Mouse (Mus musculus): ENCODE measurements around the gene Nup62.

Nup62 gene

GRCm38 (mm10) chr7:44815721-44816469 is at the start of gene Nup62, which contains the start of gene Il4i1:
Gene Nup62 (plus strand): TSS chr7:44816088.
Gene Il4i1 (plus strand): TSS chr7:44816387.
- CTCF ChIA-PET, result interaction anchor here (0.5 to 3.4 kb wide), 26 partner anchors 8 to 895 kb away, joined by 3 to 28 read pairs (median 3); partner anchors contain the start of genes Emc10 (in 1 of the 4), Fam71e1 (in 1 of the 4), Fuz (in 1 of the 4) and Rras (in 1 of the 4)
- POLR2A ChIA-PET, result interaction anchor here (0.5 to 43.6 kb wide), 199 partner anchors 8 to 1350 kb away, joined by 3 to 2007 read pairs (median 4); partner anchors contain the start of genes Akt1s1 (in 3 of the 4), Ap2a1 (in 3 of the 4), Emc10 (in 3 of the 4) and Fam71e1 (in 3 of the 4)

- ChIA-PET POLR2A (interaction anchor here in 2 of 4 experiments (0.9 to 2.8 kb wide), 3 partner anchors 48 to 51 kb away, joined by 3 to 11 read pairs (median 4); partner anchors contain the start of genes Il4i1 (in 2 of the 2), Nup62 (in 2 of the 2) and Atf5 (in 1 of the 2)), CTCF (no interaction called here)
Observed at GRCm38 (mm10) chr7:44768129-44768528, 47.8 kb upstream of the Nup62 start.

DNA sequence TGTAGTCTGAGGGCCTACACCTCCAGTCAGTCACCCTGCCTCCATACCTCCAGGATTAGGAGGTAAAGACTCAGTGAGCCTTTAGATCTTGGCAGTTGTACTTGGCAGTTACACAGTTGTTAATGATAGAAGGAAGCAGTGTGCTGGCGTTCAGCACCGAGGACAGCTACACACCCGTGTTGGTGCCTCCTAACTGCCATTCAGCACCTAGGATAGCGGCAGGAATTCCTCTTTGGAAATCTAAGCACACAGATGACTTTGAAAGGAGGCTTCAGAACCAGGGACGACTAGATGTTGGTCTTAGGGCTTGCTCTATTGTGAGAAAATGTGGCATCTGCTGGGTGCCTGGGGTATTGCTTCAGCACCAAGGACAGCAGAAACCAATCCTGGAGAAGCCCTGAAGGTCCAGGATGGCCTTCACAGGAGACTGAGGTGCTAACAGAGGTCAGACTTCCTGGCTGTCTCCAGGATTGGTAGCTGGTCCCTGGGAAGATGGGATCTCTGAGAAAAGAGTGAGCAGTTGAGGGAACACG is 45.8 kb upstream of the Nup62 start:
- CTCF ChIA-PET, result interaction anchor here (0.5 to 1.3 kb wide), 5 partner anchors 25 to 45 kb away, joined by 3 to 4 read pairs (median 3); partner anchors contain the start of genes Il4i1 (in 1 of the 4) and Nup62 (in 1 of the 4)
- POLR2A ChIA-PET, result interaction anchor here in 3 of 4 experiments (0.6 to 2.2 kb wide), 7 partner anchors 18 to 67 kb away, joined by 3 to 10 read pairs (median 4); partner anchors contain the start of genes Atf5 (in 2 of the 3), Il4i1 (in 2 of the 3) and Nup62 (in 2 of the 3)

- ChIA-PET CTCF (no interaction called here), POLR2A (interaction anchor here in 1 of 4 experiments (0.9 to 1.3 kb wide), 2 partner anchors 43 to 46 kb away, joined by 3 read pairs; partner anchors contain the start of genes Il4i1 and Nup62)
Observed at GRCm38 (mm10) chr7:44772591-44773204, 43.2 kb upstream of the Nup62 start.

DNA sequence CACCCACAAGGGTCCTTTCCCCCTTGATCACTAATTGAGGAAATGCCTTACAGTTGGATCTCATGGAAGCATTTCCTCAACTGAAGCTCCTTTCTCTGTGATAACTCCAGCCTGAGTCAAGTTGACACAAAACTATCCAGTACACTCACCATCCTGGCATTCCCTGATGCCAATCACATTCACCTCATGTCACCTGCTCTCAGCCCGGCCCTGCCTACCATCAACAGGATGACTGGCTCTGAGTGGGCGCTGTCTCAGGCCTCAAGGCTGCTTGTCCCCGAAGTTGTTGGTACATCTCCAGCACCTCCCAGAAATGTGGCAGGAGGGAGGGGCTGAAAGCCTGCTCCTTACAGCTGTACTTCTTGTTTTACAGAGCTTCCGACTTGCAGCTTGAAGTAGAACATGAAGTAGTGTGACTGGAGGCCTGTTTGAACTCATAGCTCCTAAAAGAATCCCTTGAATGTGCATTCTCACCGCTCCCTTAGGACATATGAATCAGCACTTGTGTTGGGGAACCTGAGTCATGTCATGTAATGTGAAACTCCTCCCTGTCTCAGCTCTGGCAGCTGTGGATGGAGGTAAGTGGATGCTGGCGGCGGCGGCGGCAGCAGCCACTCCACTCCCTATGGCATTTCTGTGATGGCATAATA is 38.9 kb upstream of the Nup62 start:
- POLR2A ChIA-PET, result interaction anchor here (0.6 to 4.4 kb wide), 14 partner anchors 8 to 144 kb away, joined by 3 to 22 read pairs (median 3); partner anchors contain the start of genes Il4i1 (in 3 of the 4), Nup62 (in 3 of the 4), Akt1s1 (in 1 of the 4) and Atf5 (in 1 of the 4)

DNA sequence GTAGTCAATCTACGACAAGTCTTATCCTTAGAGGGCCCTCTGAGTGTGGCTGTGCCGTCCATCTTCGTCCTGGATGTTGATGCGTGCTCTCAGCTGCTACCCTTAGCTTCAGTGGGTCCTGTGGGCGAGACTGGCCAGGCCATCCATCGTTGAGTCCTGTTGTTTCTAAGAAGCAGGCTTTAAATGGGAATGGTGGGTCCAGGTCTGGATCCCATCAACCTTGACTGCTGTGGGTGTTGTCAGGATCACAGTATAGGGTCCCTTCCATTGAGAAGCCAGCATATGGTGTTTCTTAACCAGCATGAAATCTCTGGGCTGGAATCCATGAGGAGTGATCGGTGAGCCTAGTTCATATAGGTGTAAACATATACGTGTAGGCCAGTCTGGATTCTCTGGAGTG is 35.8 kb upstream of the Nup62 start:
- POLR2A ChIA-PET, result interaction anchor here in 2 of 4 experiments (1.0 to 1.3 kb wide), 2 partner anchors 9 to 36 kb away, joined by 3 read pairs; partner anchors contain the start of genes Atf5 (in 1 of the 2) and Il4i1 (in 1 of the 2)
- CTCF ChIA-PET, result interaction anchor here in 1 of 4 experiments (1.6 kb wide), 1 partner anchor 13 kb away, joined by 3 read pairs; no protein-coding TSS in a partner anchor

More for the DNA sequence above, 38.9 kb upstream of the Nup62 start:
- CTCF ChIA-PET, result no interaction called here

GRCm38 (mm10) chr7:44789531-44789930 is 26.4 kb upstream of the Nup62 start:
- POLR2A ChIA-PET, result interaction anchor here in 3 of 4 experiments (0.5 to 2.1 kb wide), 6 partner anchors 10 to 326 kb away, joined by 3 to 13 read pairs (median 4); partner anchors contain the start of genes Il4i1 (in 2 of the 3), Nup62 (in 2 of the 3), Atf5 (in 1 of the 3) and Izumo2 (in 1 of the 3)

DNA sequence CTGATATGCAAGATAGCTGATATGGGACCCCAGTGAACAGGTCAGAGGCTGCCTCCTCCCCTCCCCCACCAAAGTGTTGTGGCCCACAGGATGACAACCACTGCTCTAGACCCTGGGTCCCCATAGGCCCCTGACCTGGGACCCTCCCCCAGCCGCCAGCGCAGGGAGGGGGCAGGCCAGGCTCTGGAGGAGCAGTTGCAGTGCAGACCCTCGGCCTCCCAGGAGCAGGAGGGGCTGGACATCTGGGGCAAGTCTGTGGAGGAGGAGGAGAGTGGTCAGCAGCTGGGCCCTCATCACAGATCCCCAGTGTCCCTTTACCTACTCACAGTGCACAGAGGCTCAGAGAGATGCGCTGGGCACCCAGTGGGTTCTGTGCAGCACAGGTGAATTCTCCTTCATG is 25.8 kb upstream of the Nup62 start:
- CTCF ChIA-PET, result no interaction called here

More at GRCm38 (mm10) chr7:44789531-44789930, 26.4 kb upstream of the Nup62 start:
- CTCF ChIA-PET, result no interaction called here

GRCm38 (mm10) chr7:44792781-44793180 is 23.1 kb upstream of the Nup62 start:
- CTCF ChIA-PET, result no interaction called here
- POLR2A ChIA-PET, result interaction anchor here in 2 of 4 experiments (0.6 to 1.6 kb wide), 5 partner anchors 11 to 57 kb away, joined by 3 to 4 read pairs (median 3); partner anchors contain the start of genes Il4i1 (in 1 of the 2), Nup62 (in 1 of the 2) and Tbc1d17 (in 1 of the 2)

More for the DNA sequence above, 25.8 kb upstream of the Nup62 start:
- POLR2A ChIA-PET, result interaction anchor here in 3 of 4 experiments (0.5 to 1.5 kb wide), 3 partner anchors 26 to 327 kb away, joined by 3 to 5 read pairs (median 4); partner anchors contain the start of genes Il4i1 (in 1 of the 3) and Nup62 (in 1 of the 3)

DNA sequence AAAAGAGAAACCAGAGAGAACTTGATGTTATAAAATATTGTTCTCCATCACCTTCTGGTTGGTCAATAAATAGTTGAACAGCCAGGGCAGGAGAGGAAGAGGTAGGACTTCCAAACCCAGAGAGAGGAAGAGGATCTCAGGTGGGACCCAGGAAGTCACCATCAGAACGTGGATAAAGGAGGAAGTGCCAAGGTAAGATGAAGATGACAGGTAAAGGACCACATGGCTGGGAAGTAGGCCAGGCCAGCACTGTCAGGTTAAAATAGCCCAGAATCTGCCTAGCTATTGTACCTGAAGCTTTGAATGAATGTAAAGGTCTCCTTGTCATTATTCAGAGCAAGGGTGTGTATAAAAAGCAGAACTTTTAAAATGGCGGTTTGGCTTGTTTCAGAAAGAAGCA is 7.0 kb upstream of the Nup62 start:
- CTCF ChIA-PET, result interaction anchor here in 1 of 4 experiments (0.6 kb wide), 1 partner anchor 95 kb away, joined by 10 read pairs; no protein-coding TSS in a partner anchor
- POLR2A ChIA-PET, result interaction anchor here in 3 of 4 experiments (0.6 to 2.1 kb wide), 9 partner anchors 8 to 177 kb away, joined by 3 to 11 read pairs (median 4); partner anchors contain the start of genes Atf5 (in 1 of the 3), Il4i1 (in 1 of the 3), Izumo2 (in 1 of the 3) and Prmt1 (in 1 of the 3)

- ChIA-PET POLR2A (interaction anchor here in 3 of 4 experiments (0.5 to 2.1 kb wide), 6 partner anchors 8 to 305 kb away, joined by 3 to 11 read pairs (median 4); no protein-coding TSS in a partner anchor), CTCF (no interaction called here)
Observed at GRCm38 (mm10) chr7:44809466-44809865, 6.4 kb upstream of the Nup62 start.

GRCm38 (mm10) chr7:44810365-44810764 is 5.5 kb upstream of the Nup62 start:
- CTCF ChIA-PET, result no interaction called here
- POLR2A ChIA-PET, result interaction anchor here in 1 of 4 experiments (1.0 to 1.4 kb wide), 2 partner anchors 10 to 19 kb away, joined by 3 read pairs; no protein-coding TSS in a partner anchor

DNA sequence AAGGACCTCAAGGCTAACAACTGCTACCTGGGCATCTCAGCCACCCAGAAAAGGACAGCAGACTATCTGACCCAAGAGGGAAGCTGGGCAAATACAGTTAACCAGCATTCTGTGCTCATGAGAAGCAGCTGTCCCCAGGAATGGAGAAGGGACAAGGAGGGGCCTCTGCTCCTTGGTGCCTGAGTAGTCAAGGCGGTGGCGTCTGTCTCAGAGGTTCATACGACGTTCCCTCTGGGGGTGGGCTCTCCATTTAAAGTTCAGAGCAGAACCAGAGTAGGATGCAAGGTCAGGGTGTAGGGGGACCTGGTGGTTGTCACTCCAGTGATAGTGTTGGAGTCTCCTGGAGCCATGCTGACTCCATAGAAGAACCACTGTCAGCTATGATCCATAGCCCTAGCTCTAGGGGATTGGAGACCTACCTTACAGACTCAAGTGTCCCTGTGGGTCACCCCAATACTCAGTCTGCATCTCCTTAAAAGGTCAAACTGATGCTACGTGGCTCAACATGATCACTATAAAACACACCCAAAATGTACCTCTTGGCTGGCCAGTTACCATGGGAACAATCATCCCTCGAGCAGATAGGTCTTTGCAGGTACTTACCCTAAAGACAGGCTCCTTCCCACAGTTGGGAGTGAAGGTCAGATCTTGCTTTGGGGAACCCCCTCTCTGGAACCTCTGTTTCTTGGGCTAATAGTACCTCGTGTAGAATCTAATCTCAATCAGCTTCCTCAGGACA is 4.9 kb upstream of the Nup62 start:
- CTCF ChIA-PET, result no interaction called here
- POLR2A ChIA-PET, result interaction anchor here in 1 of 4 experiments (1.0 to 1.4 kb wide), 5 partner anchors 8 to 59 kb away, joined by 3 to 4 read pairs (median 3); partner anchors contain the start of gene Ptov1

- ChIA-PET POLR2A (interaction anchor here in 3 of 4 experiments (0.5 to 1.7 kb wide), 10 partner anchors 9 to 222 kb away, joined by 3 to 8 read pairs (median 3); partner anchors contain the start of gene Kcnc3 (in 1 of the 3)), CTCF (interaction anchor here in 1 of 4 experiments (0.6 to 0.7 kb wide), 2 partner anchors 100 to 319 kb away, joined by 4 to 5 read pairs; no protein-coding TSS in a partner anchor)
Observed at GRCm38 (mm10) chr7:44812651-44813325, 3.1 kb upstream of the Nup62 start.

- ChIA-PET CTCF (no interaction called here), POLR2A (interaction anchor here in 3 of 4 experiments (1.7 to 43.6 kb wide), 10 partner anchors 10 to 172 kb away, joined by 8 to 2007 read pairs (median 69); partner anchors contain the start of genes Akt1s1 (in 3 of the 3), Tbc1d17 (in 3 of the 3), Pnkp (in 2 of the 3) and Izumo2 (in 1 of the 3))
Observed at GRCm38 (mm10) chr7:44813985-44814384, 1.9 kb upstream of the Nup62 start.
